Mouse (Mus musculus): ENCODE results near the gene Bhlha15. TPM values are rescaled to one million over a fixed set of nuclear protein-coding genes. Genes with fewer than 3 reads are reported as not detected.

The Bhlha15 gene
- polyA plus RNA-seq, 1 experiment, result 3.1 TPM

GRCm38 (mm10) chr5:144223899-144224816 is 34.1 kb downstream of the Bhlha15 start:
- Histone ChIP-seq H3K9me3 (replicated peaks; ENCODE audit: control insufficient read depth, insufficient read depth, low read length, poor library complexity, severe bottlenecking) (no peaks in the 10 kb centered on the region), H3K9ac (ENCODE audit: low read depth, poor library complexity, severe bottlenecking) (peak overlapping the region; percentile 69), H3K27me3 (ENCODE audit: control insufficient read depth, insufficient read depth, low read length, poor library complexity, severe bottlenecking) (no peaks in the 10 kb centered on the region), H3K4me1 (ENCODE audit: control insufficient read depth, insufficient read depth, low read length) (peaks cover 3% of the 10 kb centered on the region), H3K27ac (ENCODE audit: insufficient read depth, low read length) (no peak overlapping the region), H3K4me3 (ENCODE audit: low read depth, low read length) (peak overlapping the region; percentile 98), H3K36me3 (ENCODE audit: control insufficient read depth, insufficient read depth, low read length, poor library complexity, severe bottlenecking) (no peaks in the 10 kb centered on the region)
- no peak for TF ChIP-seq CTCF (IDR thresholded peaks at IDR 0.05; ENCODE audit: low read depth, low read length)
- no peak for TF ChIP-seq POLR2A (IDR thresholded peaks at IDR 0.05; ENCODE audit: insufficient read depth, low read length)
- TF ChIP-seq EP300 (IDR thresholded peaks at IDR 0.05; ENCODE audit: insufficient read depth, low read depth, low read length), result no peak

DNA sequence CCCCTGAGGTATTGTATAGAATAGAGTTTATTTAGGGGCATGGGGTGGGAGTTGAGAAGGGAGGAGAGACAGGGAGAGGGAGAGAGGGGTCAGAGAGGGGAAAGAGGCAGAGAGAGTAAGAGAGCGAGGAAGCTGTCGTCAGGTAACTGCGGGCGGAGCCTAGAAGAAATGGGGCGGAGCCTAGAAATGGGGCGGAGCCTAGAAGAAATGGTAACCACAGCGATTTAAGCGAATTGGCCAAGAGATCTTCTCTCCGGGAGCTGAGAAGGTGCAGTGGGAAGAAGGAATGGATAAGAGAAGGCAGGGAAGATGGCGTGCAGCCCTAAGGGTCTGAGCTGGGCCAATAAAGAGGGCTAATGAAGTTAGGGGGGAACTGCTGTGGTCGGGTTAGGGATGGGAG is 36.1 kb downstream of the Bhlha15 start:
- no peaks in the 10 kb centered on the region for H3K27me3 ChIP-seq (ENCODE audit: control insufficient read depth, insufficient read depth, low read length, poor library complexity, severe bottlenecking)
- no peaks in the 10 kb centered on the region for H3K4me1 ChIP-seq (ENCODE audit: control insufficient read depth, insufficient read depth, low read length)
- H3K36me3 ChIP-seq (ENCODE audit: control insufficient read depth, insufficient read depth, low read length, poor library complexity, severe bottlenecking), result no peaks in the 10 kb centered on the region
- peak overlapping the region; percentile 62 for H3K4me3 ChIP-seq (ENCODE audit: low read depth, low read length)
- TF ChIP-seq EP300 (IDR thresholded peaks at IDR 0.05; ENCODE audit: insufficient read depth, low read depth, low read length), result no peak
- no peak for TF ChIP-seq CTCF (IDR thresholded peaks at IDR 0.05; ENCODE audit: low read depth, low read length)
- no peak for TF ChIP-seq POLR2A (IDR thresholded peaks at IDR 0.05; ENCODE audit: insufficient read depth, low read length)
- no peak overlapping the region for H3K9ac ChIP-seq (ENCODE audit: low read depth, poor library complexity, severe bottlenecking)
- no peak overlapping the region for H3K27ac ChIP-seq (ENCODE audit: insufficient read depth, low read length)
- no peaks in the 10 kb centered on the region for H3K9me3 ChIP-seq (replicated peaks; ENCODE audit: control insufficient read depth, insufficient read depth, low read length, poor library complexity, severe bottlenecking)

DNA sequence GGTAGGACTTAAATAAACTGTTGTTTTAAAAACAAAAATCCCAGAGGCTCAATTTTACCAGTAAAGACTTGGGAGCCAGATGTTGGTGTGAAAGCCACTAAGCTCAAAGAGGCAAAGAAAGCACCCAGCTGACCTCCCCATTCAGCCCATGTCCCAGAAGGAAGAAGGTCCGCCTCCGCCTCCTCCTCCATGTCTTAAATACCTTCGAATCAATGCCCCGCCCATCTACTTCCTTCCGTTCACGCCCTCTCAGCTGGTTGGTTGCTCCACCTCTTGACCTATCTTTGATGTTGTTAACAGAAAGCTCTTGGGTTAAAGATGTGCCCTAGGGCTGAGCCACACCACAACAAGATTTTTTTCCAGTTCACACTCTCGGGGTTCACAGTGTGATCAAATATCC is 40.1 kb downstream of the Bhlha15 start:
- no peaks in the 10 kb centered on the region for H3K27me3 ChIP-seq (ENCODE audit: control insufficient read depth, insufficient read depth, low read length, poor library complexity, severe bottlenecking)
- no peak overlapping the region for H3K9ac ChIP-seq (ENCODE audit: low read depth, poor library complexity, severe bottlenecking)
- H3K4me3 ChIP-seq (ENCODE audit: low read depth, low read length), result no peak overlapping the region
- H3K27ac ChIP-seq (ENCODE audit: insufficient read depth, low read length), result no peak overlapping the region
- no peaks in the 10 kb centered on the region for H3K36me3 ChIP-seq (ENCODE audit: control insufficient read depth, insufficient read depth, low read length, poor library complexity, severe bottlenecking)
- no peaks in the 10 kb centered on the region for H3K9me3 ChIP-seq (replicated peaks; ENCODE audit: control insufficient read depth, insufficient read depth, low read length, poor library complexity, severe bottlenecking)
- no peak for TF ChIP-seq CTCF (IDR thresholded peaks at IDR 0.05; ENCODE audit: low read depth, low read length)
- no peak for TF ChIP-seq EP300 (IDR thresholded peaks at IDR 0.05; ENCODE audit: insufficient read depth, low read depth, low read length)
- no peak for TF ChIP-seq POLR2A (IDR thresholded peaks at IDR 0.05; ENCODE audit: insufficient read depth, low read length)
- H3K4me1 ChIP-seq (ENCODE audit: control insufficient read depth, insufficient read depth, low read length), result no peaks in the 10 kb centered on the region

DNA sequence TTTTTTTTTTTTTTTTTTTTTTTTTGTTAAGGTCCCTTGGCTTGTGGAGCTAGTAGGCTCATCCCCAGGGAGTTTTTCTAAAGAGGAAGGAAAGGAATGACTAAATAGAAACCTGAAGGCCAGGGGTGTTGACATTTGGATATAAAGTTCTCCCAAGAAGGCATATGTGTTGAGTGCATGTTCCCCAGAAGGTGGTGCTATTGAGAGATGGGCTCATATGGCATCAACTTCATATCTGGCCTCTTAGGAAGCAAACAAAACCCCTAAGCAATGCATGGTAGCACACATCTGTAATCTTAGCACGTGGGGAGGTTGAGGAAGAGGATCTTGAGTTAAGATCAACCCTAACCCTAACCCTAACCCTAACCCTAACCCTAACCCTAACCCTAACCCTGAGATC is 41.3 kb downstream of the Bhlha15 start:
- H3K27me3 ChIP-seq (ENCODE audit: control insufficient read depth, insufficient read depth, low read length, poor library complexity, severe bottlenecking), result no peaks in the 10 kb centered on the region
- TF ChIP-seq EP300 (IDR thresholded peaks at IDR 0.05; ENCODE audit: insufficient read depth, low read depth, low read length), result no peak
- TF ChIP-seq CTCF (IDR thresholded peaks at IDR 0.05; ENCODE audit: low read depth, low read length), result no peak
- no peak for TF ChIP-seq POLR2A (IDR thresholded peaks at IDR 0.05; ENCODE audit: insufficient read depth, low read length)

DNA sequence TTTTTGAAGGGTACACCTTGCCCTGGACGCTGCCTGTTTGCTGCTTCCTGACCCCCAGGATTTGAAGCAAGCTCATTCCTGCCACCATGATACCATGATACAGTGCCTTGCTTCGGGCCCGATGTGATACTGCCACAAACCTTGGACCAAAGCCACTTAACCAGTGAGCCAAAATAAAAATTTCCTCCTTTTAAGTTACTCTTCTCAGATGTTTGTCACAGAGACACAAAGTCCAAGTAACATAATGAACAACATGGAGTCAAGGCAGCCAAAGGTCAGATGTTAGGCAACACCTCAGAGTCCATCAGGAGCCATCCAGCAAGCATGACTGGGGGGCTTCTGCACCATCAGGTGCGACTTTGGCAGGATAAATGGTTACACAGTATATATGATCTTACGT is 42.4 kb downstream of the Bhlha15 start:
- Histone ChIP-seq H3K4me3 (ENCODE audit: low read depth, low read length) (no peak overlapping the region), H3K4me1 (ENCODE audit: control insufficient read depth, insufficient read depth, low read length) (no peaks in the 10 kb centered on the region), H3K27ac (ENCODE audit: insufficient read depth, low read length) (no peak overlapping the region), H3K36me3 (ENCODE audit: control insufficient read depth, insufficient read depth, low read length, poor library complexity, severe bottlenecking) (no peaks in the 10 kb centered on the region), H3K27me3 (ENCODE audit: control insufficient read depth, insufficient read depth, low read length, poor library complexity, severe bottlenecking) (no peaks in the 10 kb centered on the region), H3K9me3 (replicated peaks; ENCODE audit: control insufficient read depth, insufficient read depth, low read length, poor library complexity, severe bottlenecking) (no peaks in the 10 kb centered on the region), H3K9ac (ENCODE audit: low read depth, poor library complexity, severe bottlenecking) (no peak overlapping the region)
- no peak for TF ChIP-seq EP300 (IDR thresholded peaks at IDR 0.05; ENCODE audit: insufficient read depth, low read depth, low read length)
- no peak for TF ChIP-seq CTCF (IDR thresholded peaks at IDR 0.05; ENCODE audit: low read depth, low read length)
- TF ChIP-seq POLR2A (IDR thresholded peaks at IDR 0.05; ENCODE audit: insufficient read depth, low read length), result no peak

More for the DNA sequence above, 41.3 kb downstream of the Bhlha15 start:
- no peak overlapping the region for H3K9ac ChIP-seq (ENCODE audit: low read depth, poor library complexity, severe bottlenecking)
- no peaks in the 10 kb centered on the region for H3K36me3 ChIP-seq (ENCODE audit: control insufficient read depth, insufficient read depth, low read length, poor library complexity, severe bottlenecking)
- H3K9me3 ChIP-seq (replicated peaks; ENCODE audit: control insufficient read depth, insufficient read depth, low read length, poor library complexity, severe bottlenecking), result no peaks in the 10 kb centered on the region
- H3K27ac ChIP-seq (ENCODE audit: insufficient read depth, low read length), result no peak overlapping the region
- H3K4me1 ChIP-seq (ENCODE audit: control insufficient read depth, insufficient read depth, low read length), result no peaks in the 10 kb centered on the region
- H3K4me3 ChIP-seq (ENCODE audit: low read depth, low read length), result no peak overlapping the region

DNA sequence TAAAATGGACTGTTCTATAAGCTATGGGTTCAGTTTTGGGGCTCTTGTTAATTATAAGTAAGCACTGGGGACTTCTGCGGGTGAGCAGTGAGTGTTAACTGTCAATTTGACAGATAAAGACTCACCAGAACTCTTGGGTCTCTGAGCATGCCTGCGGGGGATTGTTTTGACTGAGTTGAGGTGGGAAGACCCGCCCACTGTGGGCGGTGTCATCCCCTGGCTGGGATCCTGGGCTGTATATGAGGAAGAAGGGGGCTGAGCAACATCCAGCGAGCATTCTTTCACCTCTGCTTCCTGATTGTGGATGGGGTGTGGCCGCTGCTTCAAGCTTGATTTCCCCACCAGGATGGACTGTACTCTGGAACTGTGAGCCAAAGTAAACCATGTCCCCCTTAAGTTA is 44.1 kb downstream of the Bhlha15 start:
- TF ChIP-seq POLR2A (IDR thresholded peaks at IDR 0.05; ENCODE audit: insufficient read depth, low read length) (no peak), CTCF (IDR thresholded peaks at IDR 0.05; ENCODE audit: low read depth, low read length) (no peak), EP300 (IDR thresholded peaks at IDR 0.05; ENCODE audit: insufficient read depth, low read depth, low read length) (no peak)
- Histone ChIP-seq H3K4me3 (ENCODE audit: low read depth, low read length) (no peak overlapping the region), H3K9me3 (replicated peaks; ENCODE audit: control insufficient read depth, insufficient read depth, low read length, poor library complexity, severe bottlenecking) (no peaks in the 10 kb centered on the region), H3K4me1 (ENCODE audit: control insufficient read depth, insufficient read depth, low read length) (no peaks in the 10 kb centered on the region), H3K36me3 (ENCODE audit: control insufficient read depth, insufficient read depth, low read length, poor library complexity, severe bottlenecking) (no peaks in the 10 kb centered on the region), H3K27me3 (ENCODE audit: control insufficient read depth, insufficient read depth, low read length, poor library complexity, severe bottlenecking) (no peaks in the 10 kb centered on the region), H3K27ac (ENCODE audit: insufficient read depth, low read length) (no peak overlapping the region), H3K9ac (ENCODE audit: low read depth, poor library complexity, severe bottlenecking) (no peak overlapping the region)

All from ES-Bruce4 (cell line).